Mouse (Mus musculus) G1E-ER4 (cell line): Measurements from ENCODE around the gene Wnt2. TPM values are rescaled to one million over a fixed set of nuclear protein-coding genes. Genes with fewer than 3 reads are reported as not detected.

ENCODE experiments used
- GATA1 ChIP-seq: IDR thresholded peaks from one replicate; pipeline ENCODE4 v1.8.0; 2012; ENCODE audit warnings: low read length, inconsistent platforms
- polyA plus RNA-seq: library from polyadenylated mRNA; stranded (reverse); fragments of >175 nt; gene quantifications from 2 replicates; pipeline ENCODE4 v1.2.3, GENCODE M21; 2012

Gene Wnt2
- polyA plus RNA-seq, 1 experiment, result not detected

DNA sequence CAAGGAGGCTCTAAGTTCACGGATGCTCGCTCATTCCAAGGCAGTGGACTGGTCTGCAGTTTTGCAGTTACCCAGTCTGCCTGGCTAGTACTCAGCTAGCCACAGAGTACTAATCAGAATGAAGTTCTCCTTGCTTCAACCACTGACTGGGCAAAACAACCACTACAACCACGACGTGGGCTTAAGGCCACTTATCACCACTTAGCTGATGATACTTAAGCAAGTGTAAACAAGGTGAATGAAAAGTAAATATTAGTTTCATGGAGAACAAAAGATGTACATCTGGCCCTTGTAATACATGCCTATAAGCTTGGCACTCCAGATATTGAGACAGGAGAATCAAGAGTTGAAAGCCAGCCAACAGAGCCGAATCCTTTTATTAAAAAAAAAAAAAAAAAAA, 83.9 kb downstream of the Wnt2 start:
- no peak for TF ChIP-seq GATA1

DNA sequence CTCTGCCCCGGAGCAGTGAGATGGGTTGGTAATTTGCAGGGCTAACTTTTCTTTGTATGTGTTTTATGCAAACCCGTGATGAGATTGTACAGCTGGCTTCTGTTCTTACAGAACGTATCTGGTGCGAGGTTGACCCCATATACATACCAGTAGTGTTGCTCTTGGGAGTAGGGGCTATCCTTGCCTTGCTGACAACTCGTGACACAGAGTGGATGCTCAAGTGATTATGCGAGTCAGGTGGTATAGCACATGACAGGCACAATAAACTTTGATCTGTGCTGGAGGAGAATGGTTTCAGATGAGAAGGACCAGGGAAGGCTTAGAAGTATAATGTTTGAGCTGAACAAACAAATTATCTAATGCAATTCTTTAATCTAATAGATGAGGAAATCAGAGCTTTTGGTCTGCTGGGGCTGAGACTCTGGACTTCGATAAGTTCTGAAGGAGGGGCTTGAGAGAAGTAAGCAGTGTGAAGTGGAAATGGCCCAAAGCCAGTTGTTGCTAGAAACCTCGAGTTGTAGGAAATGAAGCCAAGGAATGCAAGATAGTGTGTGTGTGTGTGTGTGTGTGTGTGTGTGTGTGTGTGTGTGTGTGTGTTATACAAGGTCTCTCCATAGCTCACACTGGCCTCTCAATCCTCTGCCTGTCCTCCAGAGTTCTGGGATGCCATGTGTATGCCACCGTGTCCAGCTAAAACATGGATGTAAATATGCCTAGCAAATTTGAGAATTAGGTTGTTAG, 86.3 kb downstream of the Wnt2 start:
- no peak for TF ChIP-seq GATA1

DNA sequence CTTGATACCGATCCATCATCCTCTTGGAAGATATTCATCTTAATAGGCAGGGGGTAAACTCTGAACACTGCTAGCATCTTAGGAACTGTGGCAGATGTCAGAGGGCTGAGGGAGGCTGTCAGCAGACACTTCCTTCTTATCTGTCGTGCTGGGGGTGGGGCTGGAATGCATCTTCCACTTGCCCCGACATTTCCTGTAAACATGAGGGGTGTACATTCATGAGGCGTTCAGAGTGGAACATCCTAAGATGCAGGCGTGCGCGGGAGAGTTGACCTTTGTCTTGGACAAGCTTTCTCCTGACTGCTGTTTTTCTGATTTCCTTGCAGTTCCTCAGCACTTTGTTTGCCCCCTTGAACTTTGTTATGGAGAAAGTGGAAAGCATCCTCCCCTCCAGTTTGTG, 88.0 kb downstream of the Wnt2 start:
- no peak for TF ChIP-seq GATA1

DNA sequence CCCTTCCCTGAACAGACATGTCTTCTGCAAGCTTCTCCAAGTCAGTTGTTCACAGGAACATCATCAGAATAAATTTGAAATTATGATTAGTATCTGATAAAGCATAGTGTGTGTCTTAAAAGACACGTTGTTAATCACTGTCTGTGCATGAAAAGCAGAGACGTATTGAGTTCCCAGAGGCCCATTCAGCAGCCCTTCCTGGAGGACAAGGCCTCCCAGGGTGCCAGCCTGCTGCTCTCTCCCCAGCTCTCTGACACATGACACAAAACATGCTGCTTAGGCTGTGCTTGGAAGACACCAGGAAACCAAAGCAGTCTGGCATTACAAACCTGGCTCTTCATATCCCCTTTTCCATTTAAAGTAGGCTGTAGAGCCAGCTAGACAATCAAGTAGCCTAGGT, 88.5 kb downstream of the Wnt2 start:
- no peak for TF ChIP-seq GATA1

Other genes starting within 250 kb of the Wnt2 start
- not detected in 2 replicates for gene Asz1, start 78.5 kb upstream of the Wnt2 start, polyA plus RNA-seq
- gene Cftr, start 140.1 kb upstream of the Wnt2 start, polyA plus RNA-seq, result not detected in 2 replicates